Mouse (Mus musculus) liver, embryonic 13.5 days (tissue): ENCODE results near the gene Arrdc4. TPM values are rescaled to one million over a fixed set of nuclear protein-coding genes. Genes with fewer than 3 reads are reported as not detected.
A peak's percentile ranks its signal among the peaks of the same experiment; 100 is the strongest.

ENCODE experiments used
- ATAC-seq: fragments of 200-750 bp; cut with Nextera tagmentation; 2 replicates; pipeline ENCODE4 v1.8.0; 2017; ENCODE audit warnings: low read depth, mild to moderate bottlenecking, moderate number of reproducible peaks, moderate library complexity
- DNase-seq: peaks from one replicate; pipeline ENCODE4 v3.0.0; 2022
- H3K27ac ChIP-seq: fragments of 300-500 bp; sonication (generic); 2 replicates; pipeline ENCODE4 v1.5.1; 2015; ENCODE audit warnings: moderate library complexity, mild to moderate bottlenecking, inconsistent platforms
- H3K27me3 ChIP-seq: fragments of 300-500 bp; sonication (generic); 2 replicates; pipeline ENCODE4 v1.6.1; 2015; ENCODE audit warnings: mild to moderate bottlenecking, inconsistent platforms
- H3K36me3 ChIP-seq: fragments of 300-500 bp; sonication (generic); 2 replicates; pipeline ENCODE4 v1.6.1; 2015; ENCODE audit warnings: mild to moderate bottlenecking, inconsistent platforms
- H3K4me1 ChIP-seq: fragments of 300-500 bp; sonication (generic); replicated peaks from 2 replicates; pipeline ENCODE4 v1.6.1; 2015; ENCODE audit warnings: inconsistent platforms
- H3K4me2 ChIP-seq: fragments of 300-500 bp; sonication (generic); 2 replicates; pipeline ENCODE4 v1.6.1; 2015; ENCODE audit warnings: inconsistent platforms, mild to moderate bottlenecking, moderate library complexity
- H3K4me3 ChIP-seq: fragments of 300-500 bp; sonication (generic); replicated peaks from 2 replicates; pipeline ENCODE4 v1.5.1; 2015; ENCODE audit warnings: mild to moderate bottlenecking, inconsistent platforms
- H3K9ac ChIP-seq: fragments of 300-500 bp; sonication (generic); 2 replicates; pipeline ENCODE4 v1.6.1; 2015; ENCODE audit warnings: mild to moderate bottlenecking, inconsistent platforms
- H3K9me3 ChIP-seq: fragments of 300-500 bp; sonication (generic); replicated peaks from 2 replicates; pipeline ENCODE4 v1.6.1; 2016; ENCODE audit warnings: inconsistent platforms
- WGBS: fragments of 180-500 bp; shearing (Covaris S2); methylation state at CpG from one replicate; pipeline ENCODE4 v1.1.7; 2015; ENCODE audit not compliant: insufficient replicate concordance; 5-methylcytosine and 5-hydroxymethylcytosine counted together
- polyA plus RNA-seq: library from polyadenylated mRNA; unstranded; fragments of >200 nt; fragmentation: Nextera tagmentation; extraction: Ambion mirVana; gene quantifications from 2 replicates; pipeline ENCODE4 v1.2.1, GENCODE M21; 2015

Arrdc4 gene
- 3.5 and 3.7 TPM in 2 replicates for polyA plus RNA-seq

GRCm38 (mm10) chr7:68748761-68749635, at the start of gene Arrdc4:
Gene Arrdc4, minus strand, starts transcription at chr7:68749241.
- Histone ChIP-seq H3K4me3 (peak within 1 kb of the TSS; percentile 67), H3K4me1 (peaks cover 22% of the 10 kb centered on the region), H3K27me3 (no peaks in the 10 kb centered on the region), H3K4me2 (peak within 1 kb of the TSS; percentile 88), H3K9ac (peak within 1 kb of the TSS; percentile 69), H3K36me3 (peaks cover 6% of the 10 kb centered on the region; the same call in 1 of the 2 replicates), H3K9me3 (no peaks in the 10 kb centered on the region), H3K27ac (peak within 1 kb of the TSS; percentile 34)
- WGBS, result under 1% methylated on average over 54 of the region's 54 CpGs
- peak; percentile 89 for DNase-seq
- ATAC-seq, result peak; percentile 100

GRCm38 (mm10) chr7:68795578-68795977, 46.5 kb upstream of the Arrdc4 start:
- no peaks in the 10 kb centered on the region for H3K27me3 ChIP-seq
- no peak overlapping the region for H3K27ac ChIP-seq

DNA sequence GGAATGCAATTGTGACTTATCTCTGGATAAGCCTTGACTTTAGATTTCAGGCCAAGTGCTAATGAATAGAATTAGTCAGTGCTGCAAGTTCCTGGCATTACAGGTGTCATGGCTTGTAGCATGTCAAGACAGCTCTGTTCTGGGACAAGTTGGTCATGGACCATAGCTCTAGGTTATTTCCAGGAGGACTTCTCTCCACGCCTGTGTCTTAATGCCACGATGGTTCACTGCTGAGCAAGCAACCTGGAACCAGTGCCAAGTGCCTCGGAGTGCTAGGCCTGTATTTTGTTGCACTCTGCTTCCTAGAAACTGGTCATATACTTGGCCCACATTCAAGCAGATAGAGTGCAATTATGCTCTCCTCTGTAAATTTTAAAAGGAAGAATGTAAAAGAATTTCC, 39.7 kb upstream of the Arrdc4 start:
- Histone ChIP-seq H3K27me3 (no peaks in the 10 kb centered on the region), H3K9me3 (no peaks in the 10 kb centered on the region), H3K36me3 (no peaks in the 10 kb centered on the region), H3K4me2 (no peak overlapping the region), H3K9ac (no peak overlapping the region), H3K27ac (no peak overlapping the region), H3K4me3 (no peak overlapping the region), H3K4me1 (no peaks in the 10 kb centered on the region)
- ATAC-seq (no peak), DNase-seq (no peak)
- 64% methylated on average over 3 of the region's 3 CpGs for WGBS

More at GRCm38 (mm10) chr7:68795578-68795977, 46.5 kb upstream of the Arrdc4 start:
- Histone ChIP-seq H3K4me1 (no peaks in the 10 kb centered on the region), H3K9me3 (no peaks in the 10 kb centered on the region), H3K4me2 (no peak overlapping the region), H3K36me3 (no peaks in the 10 kb centered on the region), H3K9ac (no peak overlapping the region), H3K4me3 (no peak overlapping the region)
- ATAC-seq, result no peak
- 17% methylated on average over 5 of the region's 5 CpGs for WGBS
- DNase-seq, result no peak

DNA sequence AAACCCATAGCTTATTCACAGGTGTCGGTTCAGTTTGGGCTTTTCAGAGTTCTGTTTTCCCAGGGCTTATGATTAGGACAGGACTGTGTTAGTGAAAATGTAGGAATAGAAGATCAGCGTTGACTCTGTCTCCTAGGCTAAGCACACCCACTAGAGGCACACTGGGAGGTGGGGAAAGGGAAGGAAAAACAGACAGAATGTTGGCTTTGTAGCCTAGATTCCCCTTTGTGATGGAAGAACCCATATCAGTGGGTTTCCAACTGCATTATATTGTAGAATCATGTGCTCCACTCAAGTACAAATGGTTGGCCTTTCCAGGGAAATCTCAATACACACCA, 22.7 kb upstream of the Arrdc4 start:
- H3K4me2 ChIP-seq, result no peak overlapping the region
- no peak overlapping the region for H3K27ac ChIP-seq
- DNase-seq, result no peak
- WGBS, result 57% methylated on average over 2 of the region's 2 CpGs
- no peak overlapping the region for H3K4me3 ChIP-seq
- H3K27me3 ChIP-seq, result no peaks in the 10 kb centered on the region
- H3K9me3 ChIP-seq, result no peaks in the 10 kb centered on the region
- ATAC-seq, result no peak
- no peaks in the 10 kb centered on the region for H3K4me1 ChIP-seq
- no peak overlapping the region for H3K9ac ChIP-seq
- no peaks in the 10 kb centered on the region for H3K36me3 ChIP-seq

- H3K9me3 ChIP-seq, result no peaks in the 10 kb centered on the region
- H3K4me2 ChIP-seq, result no peak overlapping the region
- 51% methylated on average over 7 of the region's 7 CpGs for WGBS
- H3K36me3 ChIP-seq, result no peaks in the 10 kb centered on the region
- H3K27me3 ChIP-seq, result no peaks in the 10 kb centered on the region
- ATAC-seq (no peak), DNase-seq (no peak)
- no peaks in the 10 kb centered on the region for H3K4me1 ChIP-seq
- no peak overlapping the region for H3K4me3 ChIP-seq
- no peak overlapping the region for H3K27ac ChIP-seq
- H3K9ac ChIP-seq, result no peak overlapping the region
Measured at GRCm38 (mm10) chr7:68770894-68771756, 22.1 kb upstream of the Arrdc4 start.

GRCm38 (mm10) chr7:68765926-68766325, 16.9 kb upstream of the Arrdc4 start:
- Histone ChIP-seq H3K4me3 (no peak overlapping the region), H3K4me1 (no peaks in the 10 kb centered on the region), H3K36me3 (no peaks in the 10 kb centered on the region), H3K9ac (no peak overlapping the region), H3K27me3 (no peaks in the 10 kb centered on the region), H3K4me2 (no peak overlapping the region), H3K27ac (no peak overlapping the region), H3K9me3 (no peaks in the 10 kb centered on the region)
- WGBS, result 59% methylated on average over 4 of the region's 4 CpGs
- DNase-seq (no peak), ATAC-seq (no peak)

DNA sequence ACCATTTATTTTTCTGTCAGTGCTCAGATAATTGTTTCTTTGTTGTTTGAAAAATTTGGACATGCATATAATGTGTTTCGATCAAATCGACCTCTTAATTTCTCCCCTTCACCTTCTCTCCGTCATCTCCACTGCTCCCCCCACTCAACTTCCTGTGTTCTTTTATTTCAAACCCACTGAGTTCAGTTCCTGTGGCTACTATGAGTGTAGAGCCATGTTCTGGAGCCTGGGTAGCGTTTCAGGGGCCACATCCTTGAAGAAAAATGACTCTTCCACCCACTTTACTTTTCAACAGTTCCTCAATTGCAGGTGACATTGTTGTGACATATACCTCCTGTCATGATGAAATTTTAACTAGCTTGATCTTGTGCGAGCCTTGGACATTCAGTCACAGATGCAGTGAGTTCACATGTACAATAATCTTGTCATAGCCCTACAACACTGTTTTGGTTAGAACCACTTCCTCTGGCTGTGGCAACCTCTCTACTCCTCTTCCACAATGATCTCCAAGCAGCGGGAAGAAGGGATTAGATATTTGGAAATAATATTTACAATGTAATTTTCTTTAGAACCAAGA, 10.2 kb upstream of the Arrdc4 start:
- Histone ChIP-seq H3K4me2 (no peak overlapping the region), H3K36me3 (no peaks in the 10 kb centered on the region), H3K4me3 (no peak overlapping the region), H3K9ac (no peak overlapping the region), H3K9me3 (no peaks in the 10 kb centered on the region), H3K27me3 (0 out of 2 replicates have a peak, but pooled peaks cover 3% of the 10 kb centered on the region), H3K27ac (no peak overlapping the region), H3K4me1 (no peaks in the 10 kb centered on the region)
- DNase-seq, result no peak
- no peak for ATAC-seq
- WGBS, result 53% methylated on average over 6 of the region's 6 CpGs

- DNase-seq (no peak), ATAC-seq (no peak)
- Histone ChIP-seq H3K4me2 (no peak overlapping the region), H3K4me3 (no peak overlapping the region), H3K27me3 (0 out of 2 replicates have a peak, but pooled peaks cover 3% of the 10 kb centered on the region), H3K9me3 (no peaks in the 10 kb centered on the region), H3K9ac (no peak overlapping the region), H3K36me3 (no peaks in the 10 kb centered on the region), H3K27ac (no peak overlapping the region), H3K4me1 (no peaks in the 10 kb centered on the region)
- 70% methylated on average over 6 of the region's 6 CpGs for WGBS
Measured at GRCm38 (mm10) chr7:68756656-68757204, 7.7 kb upstream of the Arrdc4 start.

DNA sequence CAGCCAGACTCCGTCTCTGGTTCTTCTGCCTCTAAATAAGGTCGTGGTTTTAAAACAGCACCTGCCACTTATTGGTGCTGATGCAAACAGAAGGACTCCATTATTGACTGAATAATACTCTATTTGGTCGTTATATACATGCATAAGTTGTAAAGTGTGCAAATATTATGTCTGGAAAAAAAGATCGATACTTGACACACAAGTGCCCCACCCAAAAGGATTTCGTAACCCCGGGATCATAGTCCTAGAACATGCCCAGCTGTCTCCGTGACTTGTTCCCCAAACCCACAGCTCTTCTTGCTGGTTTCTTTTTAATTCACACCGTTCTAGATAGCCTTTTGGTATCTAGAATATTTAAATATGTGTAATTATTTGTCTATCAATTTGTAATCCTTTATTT, 878 bp upstream of the Arrdc4 start:
- 51% methylated on average over 8 of the region's 8 CpGs for WGBS
- DNase-seq, result no peak
- Histone ChIP-seq H3K9me3 (no peaks in the 10 kb centered on the region), H3K4me3 (peak overlapping the region; percentile 67), H3K4me2 (peak overlapping the region; percentile 88), H3K27ac (no peak overlapping the region), H3K4me1 (peaks cover 22% of the 10 kb centered on the region), H3K27me3 (0 out of 2 replicates have a peak, but pooled peaks cover 3% of the 10 kb centered on the region), H3K36me3 (no peaks in the 10 kb centered on the region), H3K9ac (no peak overlapping the region; the same call in 1 of the 2 replicates)
- ATAC-seq, result no peak

- Histone ChIP-seq H3K36me3 (peaks cover 6% of the 10 kb centered on the region; the same call in 1 of the 2 replicates), H3K4me1 (peaks cover 22% of the 10 kb centered on the region), H3K9me3 (no peaks in the 10 kb centered on the region), H3K4me2 (peak overlapping the region; percentile 88), H3K4me3 (peak overlapping the region; percentile 67), H3K9ac (peak overlapping the region; percentile 69), H3K27me3 (no peaks in the 10 kb centered on the region), H3K27ac (0 out of 2 replicates have a peak overlapping the region, but pooled peaks have one; percentile 34)
- ATAC-seq, result no peak
- DNase-seq, result peak; percentile 0
- 12% methylated on average over 8 of the region's 8 CpGs for WGBS
Measured at GRCm38 (mm10) chr7:68748361-68748760, 680 bp downstream of the Arrdc4 start.

DNA sequence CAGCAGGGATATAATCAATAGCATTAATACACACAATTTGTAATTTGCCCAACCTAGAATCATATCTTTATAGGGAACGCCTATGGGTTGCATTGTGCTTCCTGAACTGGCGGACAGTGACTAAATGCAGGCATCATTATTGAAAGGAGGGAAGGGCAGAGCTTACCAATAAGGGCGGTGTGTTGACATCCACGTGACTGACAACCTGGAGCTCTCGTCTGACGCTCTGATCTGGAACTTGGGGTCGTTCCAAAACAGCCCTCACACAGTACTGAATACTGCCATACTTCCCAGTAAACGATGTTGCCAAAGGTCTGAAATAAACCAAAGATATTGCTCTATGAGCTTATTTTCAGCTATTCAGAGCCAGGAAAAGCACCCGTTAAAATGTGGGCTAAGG, 4.4 kb downstream of the Arrdc4 start:
- 72% methylated on average over 9 of the region's 9 CpGs for WGBS
- Histone ChIP-seq H3K4me3 (no peak overlapping the region), H3K36me3 (peaks cover 6% of the 10 kb centered on the region; the same call in 1 of the 2 replicates), H3K4me2 (no peak overlapping the region), H3K27me3 (no peaks in the 10 kb centered on the region), H3K4me1 (peaks cover 18% of the 10 kb centered on the region), H3K27ac (no peak overlapping the region), H3K9me3 (no peaks in the 10 kb centered on the region), H3K9ac (no peak overlapping the region)
- no peak for DNase-seq
- no peak for ATAC-seq
